Mouse (Mus musculus) midbrain, embryonic 14.5 days (tissue): ENCODE data around the gene Klhl3. TPM values are rescaled to one million over a fixed set of nuclear protein-coding genes. Genes with fewer than 3 reads are reported as not detected.
A peak's percentile ranks its signal among the peaks of the same experiment; 100 is the strongest.

Experiments used
- ATAC-seq: fragments of 200-750 bp; cut with Nextera tagmentation; 2 replicates; pipeline ENCODE4 v1.8.0; 2017; ENCODE audit warnings: moderate number of reproducible peaks, moderate library complexity; ENCODE audit not compliant: low FRiP score, low TSS enrichment
- DNase-seq: peaks from one replicate; pipeline ENCODE4 v3.0.0-alpha.2; 2015
- H3K27ac ChIP-seq: fragments of 300-500 bp; sonication (generic); replicated peaks from 2 replicates; pipeline ENCODE4 v1.5.1; 2014; ENCODE audit warnings: mild to moderate bottlenecking, low read depth, low read length, moderate library complexity
- H3K27me3 ChIP-seq: fragments of 300-500 bp; sonication (generic); 2 replicates; pipeline ENCODE4 v1.6.1; 2014; ENCODE audit warnings: low read length, control low read depth, mixed read lengths; ENCODE audit not compliant: control insufficient read depth, insufficient read depth
- H3K36me3 ChIP-seq: fragments of 300-500 bp; sonication (generic); 2 replicates; pipeline ENCODE4 v1.6.1; 2014; ENCODE audit warnings: low read length, control low read depth; ENCODE audit not compliant: control insufficient read depth, insufficient read depth
- H3K4me1 ChIP-seq: fragments of 300-500 bp; sonication (generic); 2 replicates; pipeline ENCODE4 v1.6.1; 2014; ENCODE audit warnings: mild to moderate bottlenecking, antibody characterized with exemption, low read length, control low read depth; ENCODE audit not compliant: control insufficient read depth, insufficient read depth
- H3K4me2 ChIP-seq: fragments of 300-500 bp; sonication (generic); 2 replicates; pipeline ENCODE4 v1.6.1; 2014; ENCODE audit warnings: mild to moderate bottlenecking, low read length, moderate library complexity
- H3K4me3 ChIP-seq: fragments of 300-500 bp; sonication (generic); replicated peaks from 2 replicates; pipeline ENCODE4 v1.5.1; 2014; ENCODE audit warnings: low read depth, low read length
- H3K9ac ChIP-seq: fragments of 300-500 bp; sonication (generic); replicated peaks from 2 replicates; pipeline ENCODE4 v1.6.1; 2014; ENCODE audit warnings: mild to moderate bottlenecking, low read length, moderate library complexity
- H3K9me3 ChIP-seq: fragments of 300-500 bp; sonication (generic); 2 replicates; pipeline ENCODE4 v1.6.1; 2016; ENCODE audit warnings: low read length, control low read depth, mixed read lengths; ENCODE audit not compliant: control insufficient read depth
- WGBS: fragments of 180-500 bp; shearing (Covaris S2); extraction: QIAGEN DNeasy Blood & Tissue Kit; methylation state at CpG from one replicate; pipeline ENCODE4 v1.1.7; 2014; 5-methylcytosine and 5-hydroxymethylcytosine counted together
- polyA plus RNA-seq: library from polyadenylated mRNA; unstranded; fragments of >200 nt; fragmentation: Nextera tagmentation; extraction: Ambion mirVana; gene quantifications from 2 replicates; pipeline ENCODE4 v1.2.1, GENCODE M21; 2014

Gene Klhl3
- polyA plus RNA-seq, 1 experiment from 2014 or later, result 10.1 TPM

GRCm38 (mm10) chr13:58127766-58128361, 14.5 kb upstream of the Klhl3 start:
- DNase-seq (peak; percentile 76), ATAC-seq (peak; percentile 34)
- Histone ChIP-seq H3K4me2 (peak overlapping the region; percentile 83), H3K4me3 (peak overlapping the region; percentile 93), H3K9me3 (no peaks in the 10 kb centered on the region), H3K4me1 (peaks cover 24% of the 10 kb centered on the region), H3K27me3 (no peaks in the 10 kb centered on the region), H3K27ac (peak overlapping the region; percentile 100), H3K36me3 (peaks cover 10% of the 10 kb centered on the region; the same call in 1 of the 2 replicates), H3K9ac (peak overlapping the region; percentile 99)
- under 1% methylated on average over 81 of the region's 81 CpGs for WGBS

GRCm38 (mm10) chr13:58126862-58127765, 13.7 kb upstream of the Klhl3 start:
- H3K9me3 ChIP-seq, result no peaks in the 10 kb centered on the region
- peaks cover 24% of the 10 kb centered on the region for H3K4me1 ChIP-seq
- ATAC-seq, result no peak
- H3K4me2 ChIP-seq, result peak overlapping the region; percentile 83
- H3K27ac ChIP-seq, result peak overlapping the region; percentile 100
- H3K27me3 ChIP-seq, result no peaks in the 10 kb centered on the region
- peak overlapping the region; percentile 99 for H3K9ac ChIP-seq
- peak; percentile 35 for DNase-seq
- under 1% methylated on average over 81 of the region's 92 CpGs for WGBS
- H3K36me3 ChIP-seq, result peaks cover 10% of the 10 kb centered on the region; the same call in 1 of the 2 replicates
- peak overlapping the region; percentile 93 for H3K4me3 ChIP-seq

GRCm38 (mm10) chr13:58126126-58126525, 12.7 kb upstream of the Klhl3 start:
- no peaks in the 10 kb centered on the region for H3K27me3 ChIP-seq
- peak overlapping the region; percentile 83 for H3K4me2 ChIP-seq
- no peak overlapping the region for H3K9ac ChIP-seq
- H3K36me3 ChIP-seq, result peaks cover 10% of the 10 kb centered on the region; the same call in 1 of the 2 replicates
- H3K9me3 ChIP-seq, result no peaks in the 10 kb centered on the region
- no peak for ATAC-seq
- 31% methylated on average over 7 of the region's 7 CpGs for WGBS
- H3K4me1 ChIP-seq, result peaks cover 24% of the 10 kb centered on the region
- DNase-seq, result peak; percentile 88
- H3K4me3 ChIP-seq, result peak overlapping the region; percentile 93
- no peak overlapping the region for H3K27ac ChIP-seq

- WGBS, result 61% methylated on average over 2 of the region's 2 CpGs
- peaks cover 23% of the 10 kb centered on the region for H3K4me1 ChIP-seq
- no peak for DNase-seq
- H3K27me3 ChIP-seq, result no peaks in the 10 kb centered on the region
- ATAC-seq, result no peak
- H3K9ac ChIP-seq, result no peak overlapping the region
- no peak overlapping the region for H3K27ac ChIP-seq
- H3K36me3 ChIP-seq, result peaks cover 10% of the 10 kb centered on the region; the same call in 1 of the 2 replicates
- peak overlapping the region; percentile 83 for H3K4me2 ChIP-seq
- 0 out of 2 replicates have a peak overlapping the region, but pooled peaks have one; percentile 3 for H3K4me3 ChIP-seq
- no peaks in the 10 kb centered on the region for H3K9me3 ChIP-seq
Measured at GRCm38 (mm10) chr13:58124989-58125388, 11.6 kb upstream of the Klhl3 start.

GRCm38 (mm10) chr13:58124278-58124677, 10.9 kb upstream of the Klhl3 start:
- ATAC-seq (no peak), DNase-seq (no peak)
- Histone ChIP-seq H3K4me1 (peaks cover 16% of the 10 kb centered on the region), H3K27ac (no peak overlapping the region), H3K4me2 (no peak overlapping the region; the same call in 1 of the 2 replicates), H3K27me3 (no peaks in the 10 kb centered on the region), H3K9ac (no peak overlapping the region), H3K36me3 (peaks cover 10% of the 10 kb centered on the region; the same call in 1 of the 2 replicates), H3K4me3 (no peak overlapping the region), H3K9me3 (no peaks in the 10 kb centered on the region)
- WGBS, result 96% methylated on average over 3 of the region's 3 CpGs

GRCm38 (mm10) chr13:58123381-58123780, 10.0 kb upstream of the Klhl3 start:
- Histone ChIP-seq H3K27me3 (no peaks in the 10 kb centered on the region), H3K4me2 (no peak overlapping the region), H3K9me3 (no peaks in the 10 kb centered on the region), H3K27ac (no peak overlapping the region), H3K36me3 (peaks cover 10% of the 10 kb centered on the region; the same call in 1 of the 2 replicates), H3K4me1 (peaks cover 16% of the 10 kb centered on the region), H3K4me3 (no peak overlapping the region), H3K9ac (no peak overlapping the region)
- WGBS, result 73% methylated on average over 8 of the region's 8 CpGs
- no peak for DNase-seq
- ATAC-seq, result no peak

GRCm38 (mm10) chr13:58122786-58123297, 9.4 kb upstream of the Klhl3 start:
- no peak overlapping the region for H3K4me3 ChIP-seq
- peaks cover 10% of the 10 kb centered on the region; the same call in 1 of the 2 replicates for H3K36me3 ChIP-seq
- DNase-seq (no peak), ATAC-seq (no peak)
- H3K27ac ChIP-seq, result no peak overlapping the region
- peaks cover 16% of the 10 kb centered on the region for H3K4me1 ChIP-seq
- 60% methylated on average over 10 of the region's 10 CpGs for WGBS
- no peak overlapping the region for H3K4me2 ChIP-seq
- H3K9ac ChIP-seq, result no peak overlapping the region
- no peaks in the 10 kb centered on the region for H3K27me3 ChIP-seq
- no peaks in the 10 kb centered on the region for H3K9me3 ChIP-seq

- no peak for ATAC-seq
- H3K27me3 ChIP-seq, result no peaks in the 10 kb centered on the region
- DNase-seq, result peak; percentile 52
- 69% methylated on average over 8 of the region's 8 CpGs for WGBS
- no peak overlapping the region for H3K9ac ChIP-seq
- peaks cover 5% of the 10 kb centered on the region for H3K4me1 ChIP-seq
- no peak overlapping the region for H3K27ac ChIP-seq
- H3K36me3 ChIP-seq, result no peaks in the 10 kb centered on the region
- H3K9me3 ChIP-seq, result no peaks in the 10 kb centered on the region
- H3K4me2 ChIP-seq, result no peak overlapping the region
- H3K4me3 ChIP-seq, result no peak overlapping the region
Measured at GRCm38 (mm10) chr13:58117318-58118017, 4.1 kb upstream of the Klhl3 start.
